Mouse (Mus musculus) heart, adult 2 months (tissue): Measurements from ENCODE around the gene Nedd8.

Source experiments
- EP300 ChIP-seq: fragments of 200-500 bp; IDR thresholded peaks from 2 replicates; pipeline ENCODE4 v1.6.1; 2011; ENCODE audit warnings: low read depth, low read length, control low read depth; ENCODE audit not compliant: insufficient read depth
- POLR2A ChIP-seq: fragments of 200-500 bp; IDR thresholded peaks from 2 replicates; pipeline ENCODE4 v1.6.1; 2011; ENCODE audit warnings: mild to moderate bottlenecking, low read depth, low read length, control low read depth; ENCODE audit not compliant: insufficient read depth

GRCm38 (mm10) chr14:55617822-55618221 is 54.1 kb downstream of the Nedd8 start, which contains the start of gene Rec8:
- TF ChIP-seq POLR2A (no peak), EP300 (no peak)
